Mouse (Mus musculus) left cerebral cortex, postnatal 4 days (tissue): Measurements from ENCODE around the gene Oscar. TPM values are rescaled to one million over a fixed set of nuclear protein-coding genes. Genes with fewer than 3 reads are reported as not detected.

Experiments used
- DNase-seq: peaks from one replicate; pipeline ENCODE4 v3.0.0-alpha.2; 2022
- intact Hi-C: fragments of 180-260 bp; cut with DNase I; formaldehyde crosslinking; loops from one replicate; pipeline ENCODE4 v1.15.1; 2025
- total RNA-seq, 2 experiments: library from RNA; stranded (reverse); gene quantifications; 2 replicates each; pipeline ENCODE4 v1.2.3; 2021

The Oscar gene
- total RNA-seq: 1 to 10 TPM in 1 of 2 experiments, under 1 TPM in 1; 0.84 to 1.1 TPM

DNA sequence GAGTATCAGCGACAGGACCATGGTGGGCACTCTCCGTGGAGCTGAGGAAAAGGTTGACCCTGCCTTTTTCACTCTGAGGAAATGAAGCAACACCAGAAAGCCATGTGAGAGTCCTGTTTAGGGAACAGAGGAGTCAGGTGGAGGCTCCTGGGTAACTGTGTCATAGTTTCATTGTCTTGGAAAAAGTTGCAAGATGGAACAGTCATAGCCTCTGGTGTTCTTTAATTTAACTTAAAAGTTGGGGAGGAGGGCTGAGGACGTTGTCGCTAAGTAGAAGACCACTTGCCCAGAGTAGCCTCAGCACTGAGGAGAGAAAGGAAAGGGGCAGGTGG, at the start of gene Oscar:
Gene Oscar, minus strand, starts transcription at position 101 of the 332 bp plus-strand sequence.
- intact Hi-C loops: no loop called here
- DNase-seq: no peak

DNA sequence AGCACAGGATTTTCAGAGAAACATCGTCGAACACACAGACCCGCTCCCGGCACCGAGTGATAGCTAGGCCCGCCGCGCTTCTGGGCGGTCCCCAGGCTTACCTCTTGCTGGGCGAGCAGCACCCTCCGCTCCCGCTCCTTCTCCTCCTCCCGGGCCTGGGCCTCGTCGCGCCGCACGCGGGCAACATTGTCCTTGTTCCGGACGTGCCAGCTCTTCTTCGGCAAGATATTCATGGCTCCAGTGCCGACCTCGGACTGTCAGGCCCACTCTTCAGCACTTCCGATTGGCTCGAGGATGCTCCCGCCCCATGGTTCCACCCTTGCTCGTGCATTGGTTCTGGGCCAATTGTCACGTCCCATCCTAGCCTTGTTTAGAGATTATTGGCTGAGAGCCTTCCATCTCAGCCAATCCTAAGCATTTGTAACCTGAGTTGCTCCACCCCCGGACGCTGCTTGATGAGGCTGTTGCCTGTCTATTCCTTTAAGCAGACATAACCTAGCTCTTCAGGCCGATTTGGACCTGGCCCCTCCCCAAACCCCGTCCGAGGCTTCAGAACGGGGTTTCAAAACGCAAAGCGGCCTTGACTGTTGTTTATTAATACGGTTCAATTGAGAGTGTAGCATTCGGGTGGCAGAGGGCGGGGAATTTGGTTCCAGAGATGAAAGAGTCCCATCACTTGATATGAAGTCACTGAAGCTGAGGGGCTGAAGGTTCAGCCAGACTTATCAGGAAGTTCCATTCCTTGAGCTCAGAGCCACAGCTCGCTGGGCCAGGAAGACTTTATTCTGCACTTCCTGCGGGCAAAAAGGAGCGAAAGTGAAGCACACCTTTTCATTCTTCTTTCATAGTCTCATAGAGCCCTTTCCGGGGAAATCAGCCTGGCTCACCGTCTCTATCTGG, 49.5 kb upstream of the Oscar start, which contains the start of gene Leng1:
Gene Leng1, minus strand, starts transcription at position 626 of the 900 bp plus-strand sequence.
- peak; percentile 97 for DNase-seq
- intact Hi-C loops: no loop called here

DNA sequence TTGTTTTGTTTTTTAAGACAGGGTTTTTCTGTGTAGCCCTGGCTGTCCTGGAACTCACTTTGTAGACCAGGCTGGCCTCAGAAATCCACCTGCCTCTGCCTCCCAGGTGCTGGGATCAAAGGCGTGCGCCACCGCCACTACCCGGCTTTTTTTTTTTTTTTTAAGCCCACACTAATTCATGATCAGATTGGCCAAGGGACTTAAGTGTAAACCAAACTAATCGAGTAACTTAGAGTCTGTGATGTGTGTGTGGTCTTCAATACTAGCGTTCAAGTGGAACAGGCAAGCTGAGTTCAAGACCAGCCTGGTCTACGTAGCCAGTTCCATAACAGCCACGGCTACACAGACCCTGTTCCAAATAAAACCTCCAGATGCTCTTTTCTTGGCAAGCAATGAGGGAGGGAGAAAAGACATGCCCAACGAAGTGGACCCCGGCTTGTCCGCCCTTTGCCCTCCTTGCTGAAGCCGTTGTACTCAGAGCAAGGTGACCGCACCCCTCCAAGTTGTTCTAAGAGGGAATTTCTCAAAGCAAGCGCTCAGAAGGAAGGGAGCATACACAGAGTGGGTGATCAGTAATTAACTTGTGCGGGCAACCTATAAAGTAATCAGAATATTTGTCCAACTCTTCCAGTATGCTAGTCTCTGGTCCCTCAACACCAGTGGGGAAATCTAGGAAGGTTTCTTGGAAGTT, 48.7 kb upstream of the Oscar start:
- DNase-seq: no peak
- intact Hi-C loops: no loop called here

DNA sequence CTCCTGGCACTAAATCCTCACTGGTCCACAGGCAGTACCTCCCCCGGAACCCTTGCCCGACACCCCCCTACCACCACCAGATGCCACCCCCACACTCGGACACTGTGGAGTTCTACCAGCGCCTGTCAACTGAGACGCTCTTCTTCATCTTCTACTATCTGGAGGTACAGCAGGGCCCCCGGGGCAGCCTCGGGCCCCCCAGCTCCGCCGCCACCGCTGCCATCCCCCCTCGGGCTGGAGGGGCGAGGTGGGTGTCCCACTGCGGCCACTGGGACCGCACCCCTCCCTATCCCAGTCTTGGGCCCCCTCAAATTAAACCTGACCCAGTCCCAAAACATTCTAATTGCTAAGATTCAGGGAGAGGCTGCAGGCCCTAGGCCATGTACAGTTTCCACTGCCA, 42.6 kb upstream of the Oscar start:
- no peak for DNase-seq
- intact Hi-C loops: no loop called here

DNA sequence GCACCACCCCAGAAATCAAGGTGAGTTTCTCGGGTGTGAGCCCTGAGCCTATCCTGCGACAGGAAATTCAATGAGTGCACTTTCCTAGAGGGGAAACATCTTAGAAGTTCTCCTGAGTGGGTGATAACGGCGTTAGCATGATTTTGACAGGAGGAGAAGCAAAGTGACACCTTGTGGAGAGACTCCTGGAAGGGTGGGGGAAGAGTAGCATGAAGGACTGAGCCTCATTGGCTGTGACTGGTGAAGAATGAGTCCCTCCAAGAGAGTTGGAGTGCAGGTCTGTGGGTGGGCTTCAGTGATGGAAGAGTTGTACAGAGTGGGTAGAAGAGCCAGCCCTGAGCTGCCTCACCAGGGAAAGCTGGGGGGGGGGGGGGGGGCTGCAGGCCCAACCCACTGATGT, 41.0 kb upstream of the Oscar start:
- intact Hi-C loops: no loop called here

DNA sequence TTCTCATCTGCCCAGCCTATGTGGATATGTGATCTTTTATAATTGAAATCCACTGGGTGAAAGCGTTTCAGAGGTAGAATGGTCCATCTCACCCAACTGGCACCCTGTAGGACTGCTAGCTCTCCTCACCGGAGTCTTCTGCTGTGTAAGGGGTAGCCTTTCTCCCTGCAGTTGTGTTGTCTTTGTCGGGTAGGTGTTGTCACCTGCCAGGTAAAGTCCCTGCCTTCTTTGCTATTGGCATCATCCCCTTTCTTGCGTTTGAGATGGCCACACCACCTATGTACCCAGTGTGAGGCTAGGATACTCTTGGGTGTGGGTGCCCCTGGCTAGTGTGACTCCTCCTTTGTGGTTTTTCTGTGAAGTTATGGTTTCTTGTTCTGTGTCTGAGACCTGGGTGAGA, 30.7 kb upstream of the Oscar start:
- intact Hi-C loops: no loop called here
- no peak for DNase-seq

More for the DNA sequence above, 41.0 kb upstream of the Oscar start:
- DNase-seq: no peak

DNA sequence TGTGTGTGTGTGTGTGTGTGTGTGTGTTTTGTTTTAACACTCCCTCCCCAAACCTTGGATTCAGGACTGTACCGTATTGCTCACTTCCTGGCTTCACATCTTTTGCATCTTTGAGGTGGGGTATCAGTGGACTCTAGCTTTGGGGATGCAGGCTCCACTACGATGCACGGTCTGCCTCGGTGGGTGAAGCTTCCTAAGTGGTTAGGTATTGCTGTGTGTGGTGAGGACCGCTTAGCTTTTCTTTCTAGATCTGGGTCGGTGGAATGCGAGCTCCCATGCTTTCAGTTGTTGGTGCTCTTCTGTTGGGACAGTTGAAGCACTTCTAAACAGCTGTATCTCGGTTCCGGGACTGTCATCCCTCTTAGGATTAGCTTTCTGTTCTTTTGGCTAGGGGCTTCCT, 30.2 kb upstream of the Oscar start:
- no peak for DNase-seq
- intact Hi-C loops: no loop called here

DNA sequence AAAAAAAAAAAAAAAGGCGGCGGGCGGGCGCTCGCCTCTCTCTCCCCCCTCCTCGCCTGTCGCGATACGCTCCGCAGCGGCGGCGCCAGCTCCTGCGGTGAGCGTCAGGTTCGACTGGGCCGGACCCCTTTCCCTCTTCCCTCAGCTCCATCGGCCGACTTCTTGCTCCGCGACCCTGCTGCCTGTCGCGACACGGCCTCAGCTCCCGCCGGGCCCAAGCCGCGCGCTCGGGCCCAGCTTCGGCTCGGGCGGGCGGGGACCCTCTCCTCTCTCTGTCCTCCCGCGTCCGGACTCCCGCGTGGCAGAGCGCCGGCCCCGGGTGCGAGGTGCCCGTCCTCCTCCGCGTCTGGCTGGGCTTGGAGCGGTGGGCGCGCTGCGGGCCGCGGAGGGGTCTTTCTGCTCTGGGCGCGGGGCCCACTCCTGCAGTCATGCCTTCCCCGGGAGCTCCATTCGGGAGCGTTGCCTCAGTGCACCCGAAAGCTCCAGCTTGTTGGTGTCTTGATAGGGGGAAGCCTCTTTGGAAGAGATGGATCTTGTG, 29.6 kb upstream of the Oscar start:
- intact Hi-C loops: no loop called here
- DNase-seq: peak; percentile 36

DNA sequence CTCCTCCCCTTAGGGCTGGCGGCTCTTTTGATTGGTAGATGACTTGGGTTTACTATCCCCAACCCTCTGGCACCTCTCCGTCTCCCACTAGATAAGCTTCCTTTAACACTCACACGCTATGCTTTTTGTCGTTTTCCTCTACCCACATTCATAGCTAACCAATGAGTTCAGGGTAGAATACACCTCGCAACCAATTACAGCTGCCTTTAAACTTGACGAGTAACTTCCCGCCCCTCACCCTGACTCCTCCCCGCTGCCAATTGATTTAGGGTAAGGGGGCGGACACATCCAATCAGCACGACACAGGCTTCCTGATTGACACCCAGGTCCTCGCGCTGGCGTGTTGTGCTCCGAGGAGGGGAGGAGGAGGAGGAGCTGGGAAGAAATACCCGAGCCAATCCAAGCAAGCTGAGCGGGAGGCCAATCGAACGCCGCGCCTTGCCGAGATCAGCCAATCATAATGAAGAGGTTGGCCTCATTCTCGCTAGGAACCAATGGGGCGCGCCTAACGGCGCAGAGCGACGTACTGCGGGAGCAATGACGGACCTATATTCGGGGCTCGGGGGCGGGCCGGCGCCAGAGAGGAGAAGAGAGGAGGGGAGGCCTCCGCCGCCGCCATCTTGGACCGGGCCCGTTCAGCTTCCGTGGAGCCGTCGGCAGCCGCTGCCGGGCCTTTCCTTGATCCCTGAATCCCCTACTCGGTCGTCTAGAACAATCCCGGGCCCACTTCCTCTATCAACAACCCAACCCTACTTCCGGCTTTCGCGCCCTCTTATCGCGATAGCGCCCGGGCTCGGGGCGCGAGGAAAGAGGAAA, 28.9 kb upstream of the Oscar start, which contains the start of gene Cnot3:
Gene Cnot3, plus strand, starts transcription at position 597 of the 816 bp plus-strand sequence.
- peak; percentile 98 for DNase-seq
- intact Hi-C loops: no loop called here

DNA sequence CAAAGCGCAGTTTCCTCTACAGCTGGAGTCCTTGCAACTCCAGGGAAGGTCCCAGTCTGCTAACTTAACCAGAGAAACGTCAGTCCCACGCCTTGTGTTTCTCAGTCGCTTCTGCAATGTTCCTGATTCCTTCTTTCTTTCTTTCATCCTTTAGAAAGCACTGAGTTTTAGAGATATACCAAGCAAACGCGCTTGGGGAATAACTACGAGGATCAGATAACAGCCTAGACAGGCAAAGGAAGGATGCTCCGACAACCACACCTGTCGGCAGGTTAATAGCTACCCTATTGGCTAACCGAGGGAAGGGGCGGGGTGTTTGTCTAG, 28.4 kb upstream of the Oscar start:
- no peak for DNase-seq
- intact Hi-C loops: no loop called here

DNA sequence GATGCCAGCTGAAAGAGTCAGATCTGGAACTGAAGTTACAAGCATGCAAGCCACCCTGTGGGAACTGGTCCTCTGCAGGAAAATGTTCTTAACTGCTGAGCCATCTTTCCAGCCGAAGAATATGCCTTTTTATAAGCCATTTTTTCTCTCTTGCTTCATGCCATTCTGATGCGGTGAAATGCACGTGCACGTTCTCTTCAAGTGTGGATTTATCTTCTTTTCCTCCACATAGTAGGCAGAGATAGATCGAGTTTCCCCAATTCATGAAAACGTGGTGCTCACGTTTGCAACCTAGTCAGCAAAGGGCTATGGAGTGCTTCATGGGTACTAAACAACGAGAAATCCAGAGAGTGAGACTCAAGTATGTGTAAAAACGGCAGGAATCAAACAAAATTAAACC, 27.9 kb upstream of the Oscar start:
- intact Hi-C loops: no loop called here
- no peak for DNase-seq

DNA sequence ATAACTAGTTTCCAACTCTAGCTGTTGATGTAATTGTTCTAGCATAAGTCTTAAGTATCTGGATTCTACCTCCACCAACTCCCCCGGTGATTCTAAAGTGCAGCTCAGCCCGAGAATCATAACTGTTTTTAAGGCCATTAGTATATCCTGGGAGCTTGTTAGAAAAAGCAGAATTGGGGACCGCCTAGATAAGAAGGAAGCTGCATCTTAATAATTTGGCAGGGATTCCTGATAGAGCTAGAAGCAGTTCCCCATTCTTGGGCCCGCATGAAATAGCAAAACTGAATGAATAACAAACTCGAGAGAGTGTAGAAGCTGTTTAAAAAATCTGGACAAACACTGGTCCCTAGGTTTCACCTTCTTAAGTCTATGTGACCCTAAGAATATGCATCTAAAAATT, 27.5 kb upstream of the Oscar start:
- intact Hi-C loops: no loop called here
- DNase-seq: no peak

DNA sequence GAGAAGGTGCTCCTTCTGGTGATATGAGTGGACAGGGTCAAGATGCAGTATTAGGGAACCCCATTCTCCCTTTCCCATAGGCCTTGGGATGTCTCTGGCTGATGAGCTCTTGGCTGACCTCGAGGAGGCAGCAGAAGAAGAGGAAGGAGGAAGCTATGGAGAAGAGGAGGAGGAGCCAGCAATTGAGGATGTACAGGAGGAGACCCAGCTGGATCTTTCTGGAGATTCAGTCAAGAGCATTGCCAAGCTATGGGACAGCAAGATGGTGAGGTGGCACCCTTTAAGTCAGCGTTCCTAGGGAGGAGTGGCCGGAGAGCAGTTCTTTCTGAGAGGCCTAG, 14.5 kb upstream of the Oscar start:
- no peak for DNase-seq
- intact Hi-C loops: no loop called here

DNA sequence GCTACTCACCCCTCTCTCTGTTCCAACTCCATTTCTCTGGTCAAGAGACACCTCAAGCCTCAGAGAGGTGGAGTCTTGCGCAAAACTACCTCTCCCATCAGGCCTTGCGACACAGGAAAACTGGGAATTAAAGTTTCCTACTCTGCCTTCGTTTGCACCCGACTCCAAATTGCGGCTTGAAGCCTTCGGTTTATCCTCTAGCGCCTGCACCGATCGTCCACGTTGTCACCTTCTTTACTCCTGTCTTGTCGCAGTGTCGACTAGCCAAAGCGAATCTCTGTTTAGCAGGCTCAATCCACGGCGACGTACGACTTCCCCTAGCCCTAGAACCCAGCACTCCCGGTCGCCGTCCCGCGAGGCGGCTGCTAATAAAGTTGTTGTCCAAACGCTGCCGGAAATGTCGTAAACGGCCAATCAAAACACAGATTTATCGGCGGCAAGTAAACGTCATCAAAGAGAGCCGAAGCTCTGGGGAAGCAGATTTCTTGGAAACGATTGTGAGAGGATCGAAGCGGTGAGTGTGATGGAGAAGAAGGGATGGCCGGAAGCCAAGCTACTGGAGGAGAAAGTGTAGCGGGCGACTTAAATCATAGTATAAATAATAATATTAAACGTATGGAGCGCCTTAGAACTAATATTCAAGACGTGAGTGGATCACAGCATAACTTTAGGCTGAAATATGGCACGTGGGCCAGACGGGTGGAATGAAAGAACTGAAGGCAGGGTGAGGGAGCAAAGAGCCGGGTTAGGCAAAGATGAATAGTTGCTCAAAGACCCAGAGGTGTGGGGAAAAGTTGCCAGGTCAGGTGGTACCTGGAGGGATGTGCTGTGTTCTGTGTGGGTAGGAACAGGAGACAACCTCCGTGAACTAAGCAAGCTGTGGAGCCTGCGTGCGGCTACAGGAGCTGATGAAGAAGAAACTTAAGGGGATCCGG, 13.9 kb upstream of the Oscar start, which contains the start of the genes Tfpt and Prpf31:
Gene Tfpt, minus strand, starts transcription at position 387 of the 935 bp plus-strand sequence.
Gene Prpf31, plus strand, starts transcription at position 443 of the 935 bp plus-strand sequence.
- DNase-seq: peak; percentile 90
- intact Hi-C loops: no loop called here

DNA sequence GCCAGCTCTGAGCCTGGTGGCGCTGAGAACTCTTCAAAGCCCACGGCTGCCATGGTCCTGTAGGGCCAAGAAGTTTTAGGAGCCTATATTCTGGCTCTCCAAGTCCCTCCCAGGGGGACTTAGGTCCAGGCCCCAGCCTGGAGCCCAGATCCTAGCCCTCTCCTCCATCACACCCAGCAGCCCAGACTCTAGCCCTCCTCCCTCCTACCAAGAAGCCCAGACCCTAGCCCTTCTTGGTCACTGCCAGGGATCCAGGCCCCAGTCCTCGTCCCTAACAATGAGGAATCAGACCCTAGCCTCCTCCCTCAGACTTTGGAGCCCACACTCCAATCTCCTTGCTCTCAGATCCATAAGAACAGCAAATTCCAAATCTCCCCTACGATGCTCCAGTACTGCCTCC, 13.1 kb upstream of the Oscar start:
- intact Hi-C loops: no loop called here
- DNase-seq: no peak

DNA sequence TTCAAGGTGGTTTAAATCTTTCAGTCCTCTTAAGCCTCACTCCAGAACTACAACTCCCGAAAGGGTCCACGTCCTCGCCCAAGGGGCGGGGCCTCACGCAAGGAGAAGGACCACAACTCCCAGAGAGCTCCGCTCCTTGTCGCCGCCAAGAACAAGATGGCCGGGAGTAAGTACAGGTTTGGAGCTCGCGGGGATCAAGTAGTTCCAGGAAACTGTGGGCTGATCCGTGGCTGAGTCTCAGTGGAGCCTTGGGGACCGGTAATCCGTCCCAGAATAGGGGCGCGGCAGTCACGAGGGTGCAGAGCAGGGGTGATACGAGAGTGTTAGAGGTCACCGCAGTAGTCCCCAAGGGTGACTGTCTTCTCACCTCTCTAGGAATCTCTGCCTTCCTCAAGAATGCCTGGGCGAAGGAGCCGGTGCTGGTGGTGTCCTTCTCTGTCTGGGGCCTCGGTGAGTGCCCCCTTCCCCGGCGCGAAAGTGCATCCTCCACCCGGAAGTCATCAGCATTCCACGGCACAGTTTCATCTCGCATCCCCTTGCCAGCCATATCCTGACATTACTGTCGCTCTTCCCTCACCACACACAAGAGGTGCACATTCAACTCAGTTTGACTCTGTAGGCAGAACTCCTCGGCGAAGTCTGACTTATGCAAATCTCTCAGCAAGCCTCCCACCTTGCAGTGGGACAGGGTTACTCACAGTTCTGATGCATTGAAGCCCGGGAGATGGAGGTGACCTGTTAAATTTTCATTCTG, 1.5 kb upstream of the Oscar start, which contains the start of gene Ndufa3:
Gene Ndufa3, plus strand, starts transcription at position 132 of the 754 bp plus-strand sequence.
- peak; percentile 90 for DNase-seq
- intact Hi-C loops: no loop called here

DNA sequence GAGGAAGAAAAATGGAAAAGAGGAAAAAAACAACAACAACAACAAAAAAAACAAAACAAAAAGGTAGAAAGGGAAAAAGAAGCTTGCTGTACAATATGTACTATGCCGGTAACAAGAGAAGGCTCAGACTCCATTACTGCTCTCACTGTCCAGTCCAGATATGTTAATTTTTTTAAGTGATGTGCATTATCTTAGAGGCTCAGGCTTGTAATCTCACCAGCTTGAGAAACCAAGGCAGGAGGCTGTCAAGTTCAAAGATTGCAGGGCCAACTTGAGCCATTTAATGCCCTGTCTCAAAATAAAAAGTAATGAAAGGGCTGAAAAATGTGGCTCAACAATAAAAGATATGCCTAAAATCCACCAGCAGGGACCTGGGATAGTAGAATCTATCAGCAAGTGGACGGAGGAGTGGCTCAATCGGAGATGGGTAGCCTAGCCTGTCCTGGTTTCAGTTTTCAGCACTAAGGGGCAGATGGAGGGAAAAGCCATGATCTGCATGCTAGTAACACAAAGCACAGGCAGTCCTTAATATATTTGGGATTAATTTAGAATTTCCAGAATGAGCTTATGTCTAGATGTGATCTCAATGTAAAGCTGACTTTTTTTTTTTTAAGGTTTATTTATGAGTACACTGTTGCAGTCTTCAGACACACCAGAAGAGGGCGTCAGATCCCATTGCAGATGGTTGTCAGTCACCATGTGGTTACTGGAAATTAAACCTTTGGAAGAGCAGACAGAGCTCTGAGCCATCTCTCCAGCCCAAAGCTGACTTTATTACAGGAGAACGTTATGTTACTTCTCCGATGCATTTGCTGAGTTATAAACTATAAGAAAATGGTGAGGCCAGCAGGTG, 658 bp upstream of the Oscar start:
- DNase-seq: peak; percentile 21
- intact Hi-C loops: no loop called here

DNA sequence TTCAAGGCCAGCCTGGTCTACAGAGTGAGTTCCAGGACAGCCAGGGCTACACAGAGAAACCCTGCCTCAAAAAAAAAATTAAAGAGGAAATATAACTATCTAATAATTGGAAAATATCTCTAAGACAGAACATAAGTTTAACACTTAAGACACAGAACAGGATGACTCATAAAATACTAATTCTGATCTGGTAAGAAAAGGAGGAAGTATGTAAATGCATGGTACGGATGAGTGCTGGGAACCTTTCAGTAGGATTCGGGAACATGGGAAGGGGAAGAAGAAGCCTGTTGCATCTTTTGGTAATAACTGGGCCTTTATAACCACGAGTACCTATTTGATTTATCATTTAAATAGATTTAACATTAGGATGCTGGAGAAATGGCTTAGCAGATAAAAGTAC, 1.9 kb downstream of the Oscar start:
- intact Hi-C loops: no loop called here
- no peak for DNase-seq
